In the genomic region with DNA sequence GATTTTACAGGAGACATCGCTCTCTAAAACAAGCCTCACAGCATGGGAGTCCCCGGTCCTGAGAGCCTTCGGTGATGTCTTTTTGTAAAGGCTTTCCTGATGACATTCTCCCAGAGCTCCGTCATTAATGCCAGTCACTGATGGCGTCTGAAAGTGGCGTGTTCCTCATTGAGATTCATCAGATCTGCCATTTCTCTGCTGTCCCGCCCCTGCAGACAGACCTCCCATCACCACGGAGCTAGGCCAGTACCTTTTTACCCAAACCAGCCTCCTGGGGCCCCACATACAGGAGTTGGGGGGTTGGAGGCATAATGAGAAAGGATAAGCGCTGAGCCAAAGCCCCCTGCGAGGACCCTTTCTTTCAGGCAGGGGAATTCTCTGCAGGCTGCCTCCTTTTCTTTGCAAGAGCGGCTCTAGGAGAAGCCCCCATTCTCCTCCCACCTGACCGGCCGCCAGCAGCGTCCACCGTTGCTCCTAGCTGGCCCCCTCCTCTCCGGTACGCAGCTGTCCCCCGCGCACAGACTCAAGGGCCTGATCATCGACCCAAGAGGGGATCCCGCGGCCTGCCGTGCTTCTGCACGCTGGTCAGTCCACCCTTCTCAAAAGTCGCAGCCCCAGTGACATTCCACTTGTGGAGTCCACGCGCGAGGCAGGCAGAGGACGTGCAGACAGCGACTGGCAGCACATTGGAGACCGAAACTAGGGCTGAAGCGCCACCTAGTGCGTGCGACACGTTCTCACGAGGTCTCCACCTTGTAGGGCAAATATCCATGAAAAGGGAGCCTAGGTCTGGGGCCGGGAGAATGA, we compare ENCODE assay signal across 9 mouse cellular contexts. TPM values are rescaled to one million over a fixed set of nuclear protein-coding genes. Genes with fewer than 3 reads are reported as not detected.
A peak's percentile ranks its signal among the peaks of the same experiment; 100 is the strongest.
DNase-seq lines count a peak whose midpoint lies in the region; ATAC-seq and TF ChIP-seq lines count a peak whose summit lies in the region.
"Had no signal": no experiment of that assay in that cellular context is flagged by ENCODE, and none has a peak within 500 bp of the region (broad histone marks: within the 10 kb centered on the region; RNA-seq: fewer than 3 reads in every experiment).

No protein-coding gene starts in this region.

- peak overlapping the region; percentile 79 for H3K4me3 ChIP-seq in E14TG2a.4 (replicated peaks; ENCODE audit: low read length)
- H3K4me3 ChIP-seq in bone marrow macrophage, adult 2 months (ENCODE audit: insufficient read depth, low read length), result peak overlapping the region; percentile 37
- peak overlapping the region; percentile 48 for H3K4me3 ChIP-seq in embryonic facial prominence, embryonic 15.5 days (replicated peaks)
- H3K4me3 ChIP-seq in heart, postnatal 0 days (ENCODE audit: low read depth, low read length), result peak overlapping the region; percentile 38
- H3K4me3 ChIP-seq in lung, adult 2 months (replicated peaks; ENCODE audit: extremely low read depth, low read depth, low read length), result peak overlapping the region; percentile 35
- H3K4me3 ChIP-seq in neural tube, embryonic 15.5 days (replicated peaks), result peak overlapping the region; percentile 43

- peaks cover 17% of the 10 kb centered on the region for H3K36me3 ChIP-seq in E14TG2a.4 (ENCODE audit: insufficient read depth, low read length)
- no peaks in the 10 kb centered on the region for H3K36me3 ChIP-seq in embryonic facial prominence, embryonic 15.5 days
- H3K36me3 ChIP-seq in heart, postnatal 0 days (replicated peaks; ENCODE audit: control insufficient read depth, insufficient read depth, low read length), result no peaks in the 10 kb centered on the region
- H3K36me3 ChIP-seq in neural tube, embryonic 15.5 days, result no peaks in the 10 kb centered on the region

- peak; percentile 29 for TF ChIP-seq CTCF in E14TG2a.4 (conservative IDR thresholded peaks at IDR 0.05; ENCODE audit: low read length)
- peak; percentile 62 for TF ChIP-seq CTCF in bone marrow macrophage, adult 2 months (IDR thresholded peaks at IDR 0.05; ENCODE audit: low read depth, low read length)
- peak; percentile 87 for TF ChIP-seq CTCF in heart, postnatal 0 days (IDR thresholded peaks at IDR 0.05; ENCODE audit: low read depth)
- peak; percentile 89 for TF ChIP-seq CTCF in lung, adult 2 months (IDR thresholded peaks at IDR 0.05; ENCODE audit: insufficient read depth, low read length)

- under 1% methylated on average over 37 of the region's 37 CpGs for WGBS in embryonic facial prominence, embryonic 15.5 days
- WGBS in heart, postnatal 0 days, result under 1% methylated on average over 37 of the region's 37 CpGs
- WGBS in lung, adult 2 months, result 1% methylated on average over 37 of the region's 37 CpGs
- WGBS in neural tube, embryonic 15.5 days, result under 1% methylated on average over 37 of the region's 37 CpGs

- peak; percentile 63 for ATAC-seq in embryonic facial prominence, embryonic 15.5 days (ENCODE audit: insufficient number of reproducible peaks, low FRiP score, low TSS enrichment, low read depth)
- peak; percentile 85 for ATAC-seq in heart, postnatal 0 days (ENCODE audit: insufficient read depth, low read depth)
- ATAC-seq in neural tube, embryonic 15.5 days (ENCODE audit: low FRiP score), result peak; percentile 81

- H3K9me3 ChIP-seq in E14TG2a.4 (ENCODE audit: low read length), result no peaks in the 10 kb centered on the region
- no peaks in the 10 kb centered on the region for H3K9me3 ChIP-seq in embryonic facial prominence, embryonic 15.5 days (replicated peaks)
- H3K9me3 ChIP-seq in heart, postnatal 0 days (replicated peaks; ENCODE audit: control insufficient read depth, low read length), result no peaks in the 10 kb centered on the region
- no peaks in the 10 kb centered on the region for H3K9me3 ChIP-seq in neural tube, embryonic 15.5 days (replicated peaks)

- H3K4me2 ChIP-seq in embryonic facial prominence, embryonic 15.5 days (replicated peaks), result peak overlapping the region; percentile 93
- H3K4me2 ChIP-seq in heart, postnatal 0 days (ENCODE audit: low read depth, low read length), result peak overlapping the region; percentile 62
- peak overlapping the region; percentile 93 for H3K4me2 ChIP-seq in neural tube, embryonic 15.5 days

- H3K4me1 ChIP-seq in E14TG2a.4 (replicated peaks; ENCODE audit: low read depth, low read length), result peaks cover 71% of the 10 kb centered on the region
- H3K4me1 ChIP-seq in bone marrow macrophage, adult 2 months (ENCODE audit: control insufficient read depth, insufficient read depth, low read length), result no peaks in the 10 kb centered on the region; the same call in 1 of the 2 replicates
- H3K4me1 ChIP-seq in embryonic facial prominence, embryonic 15.5 days, result peaks cover 26% of the 10 kb centered on the region
- peaks cover 10% of the 10 kb centered on the region for H3K4me1 ChIP-seq in heart, postnatal 0 days (ENCODE audit: control insufficient read depth, insufficient read depth)
- peaks cover 6% of the 10 kb centered on the region for H3K4me1 ChIP-seq in lung, adult 2 months (ENCODE audit: control insufficient read depth, insufficient read depth, low read length)
- peaks cover 32% of the 10 kb centered on the region for H3K4me1 ChIP-seq in neural tube, embryonic 15.5 days

- no peak for TF ChIP-seq POLR2A in bone marrow macrophage, adult 2 months (IDR thresholded peaks at IDR 0.05; ENCODE audit: borderline replicate concordance, low read depth, low read length)
- no peak for TF ChIP-seq POLR2A in lung, adult 2 months (IDR thresholded peaks at IDR 0.05; ENCODE audit: borderline replicate concordance, extremely low read depth, low read depth, low read length)

- peaks cover 35% of the 10 kb centered on the region for H3K27me3 ChIP-seq in E14TG2a.4 (ENCODE audit: insufficient read depth, low read length)
- H3K27me3 ChIP-seq in embryonic facial prominence, embryonic 15.5 days, result peaks cover 60% of the 10 kb centered on the region
- peaks cover 59% of the 10 kb centered on the region for H3K27me3 ChIP-seq in heart, postnatal 0 days (ENCODE audit: control insufficient read depth, insufficient read depth, low read length)
- H3K27me3 ChIP-seq in neural tube, embryonic 15.5 days (replicated peaks), result peaks cover 42% of the 10 kb centered on the region

- DNase-seq in heart, postnatal 0 days (ENCODE audit: low spot score), result peak; percentile 59
- peak; percentile 67 to 89 for DNase-seq in kidney, postnatal 36 days
- peak; percentile 72 for DNase-seq in lung, adult 2 months
- peak; percentile 17 to 30 for DNase-seq in thymus, adult 18-20 months

- H3K27ac ChIP-seq in bone marrow macrophage, adult 2 months (ENCODE audit: insufficient read depth, low read depth, low read length), result no peak overlapping the region
- H3K27ac ChIP-seq in embryonic facial prominence, embryonic 15.5 days (replicated peaks), result no peak overlapping the region
- H3K27ac ChIP-seq in heart, postnatal 0 days (ENCODE audit: low read depth), result no peak overlapping the region
- peak overlapping the region; percentile 35 for H3K27ac ChIP-seq in neural tube, embryonic 15.5 days (replicated peaks)

- H3K9ac ChIP-seq in embryonic facial prominence, embryonic 15.5 days, result peak overlapping the region; percentile 26; the same call in 1 of the 2 replicates
- H3K9ac ChIP-seq in heart, postnatal 0 days (replicated peaks; ENCODE audit: low read depth, low read length), result no peak overlapping the region
- H3K9ac ChIP-seq in neural tube, embryonic 15.5 days (replicated peaks), result peak overlapping the region; percentile 43

- no peak for TF ChIP-seq EP300 in heart, postnatal 0 days (IDR thresholded peaks at IDR 0.05; ENCODE audit: low read depth)

RNA-seq across cellular contexts. Expression of gene Fgf15, which starts 0.8 kb away (rescaled TPM):
- not detected in 2 replicates for polyA plus RNA-seq in bone marrow macrophage, adult 2 months (2012; ENCODE audit: insufficient read depth, insufficient read length, missing spikeins)
- polyA plus RNA-seq in embryonic facial prominence, embryonic 15.5 days (2015; fragmentation: Nextera tagmentation; extraction: Ambion mirVana), result 1.00 and 1.6 TPM in 2 replicates
- not detected in 2 replicates for total RNA-seq in heart, postnatal 0 days (2014; rRNA removed; ENCODE audit: low replicate concordance)
- polyA plus RNA-seq in heart, postnatal 0 days (2015; fragmentation: Nextera tagmentation; extraction: Ambion mirVana), result not detected in 2 replicates
- not detected in 2 replicates for polyA plus RNA-seq in lung, adult 2 months (2012; rRNA removed)
- 5.4 and 7.8 TPM in 2 replicates for polyA plus RNA-seq in neural tube, embryonic 15.5 days (2015; fragmentation: Nextera tagmentation; extraction: Ambion mirVana)

RNA-seq across cellular contexts. Expression of gene LTO1, which starts 19.4 kb away (rescaled TPM):
- polyA plus RNA-seq in bone marrow macrophage, adult 2 months (2012; ENCODE audit: insufficient read depth, insufficient read length, missing spikeins), result 21.5 and 30.3 TPM in 2 replicates
- 26.6 and 29.5 TPM in 2 replicates for polyA plus RNA-seq in embryonic facial prominence, embryonic 15.5 days (2015; fragmentation: Nextera tagmentation; extraction: Ambion mirVana)
- total RNA-seq in heart, postnatal 0 days (2014; rRNA removed; ENCODE audit: low replicate concordance), result 5.5 and 15.5 TPM in 2 replicates
- polyA plus RNA-seq in heart, postnatal 0 days (2015; fragmentation: Nextera tagmentation; extraction: Ambion mirVana), result 13.6 and 17.6 TPM in 2 replicates
- polyA plus RNA-seq in lung, adult 2 months (2012; rRNA removed), result 13.5 and 17.7 TPM in 2 replicates
- polyA plus RNA-seq in neural tube, embryonic 15.5 days (2015; fragmentation: Nextera tagmentation; extraction: Ambion mirVana), result 32.6 and 32.8 TPM in 2 replicates

RNA-seq across cellular contexts. Expression of gene Ccnd1, which starts 44.2 kb away (rescaled TPM):
- 31.4 and 31.9 TPM in 2 replicates for polyA plus RNA-seq in bone marrow macrophage, adult 2 months (2012; ENCODE audit: insufficient read depth, insufficient read length, missing spikeins)
- 134 and 143 TPM in 2 replicates for polyA plus RNA-seq in embryonic facial prominence, embryonic 15.5 days (2015; fragmentation: Nextera tagmentation; extraction: Ambion mirVana)
- total RNA-seq in heart, postnatal 0 days (2014; rRNA removed; ENCODE audit: low replicate concordance), result 68.2 and 70.0 TPM in 2 replicates
- 58.9 and 61.7 TPM in 2 replicates for polyA plus RNA-seq in heart, postnatal 0 days (2015; fragmentation: Nextera tagmentation; extraction: Ambion mirVana)
- 106 and 138 TPM in 2 replicates for polyA plus RNA-seq in lung, adult 2 months (2012; rRNA removed)
- 19.2 and 27.4 TPM in 2 replicates for polyA plus RNA-seq in neural tube, embryonic 15.5 days (2015; fragmentation: Nextera tagmentation; extraction: Ambion mirVana)

RNA-seq across cellular contexts. Expression of gene Fgf4, which starts 48.3 kb away (rescaled TPM):
- polyA plus RNA-seq in bone marrow macrophage, adult 2 months (2012; ENCODE audit: insufficient read depth, insufficient read length, missing spikeins), result not detected in 2 replicates
- polyA plus RNA-seq in embryonic facial prominence, embryonic 15.5 days (2015; fragmentation: Nextera tagmentation; extraction: Ambion mirVana), result 0.42 and 0.65 TPM in 2 replicates
- total RNA-seq in heart, postnatal 0 days (2014; rRNA removed; ENCODE audit: low replicate concordance), result not detected in 2 replicates
- not detected in 2 replicates for polyA plus RNA-seq in heart, postnatal 0 days (2015; fragmentation: Nextera tagmentation; extraction: Ambion mirVana)
- not detected in 2 replicates for polyA plus RNA-seq in lung, adult 2 months (2012; rRNA removed)
- polyA plus RNA-seq in neural tube, embryonic 15.5 days (2015; fragmentation: Nextera tagmentation; extraction: Ambion mirVana), result not detected in 2 replicates
- polyA plus RNA-seq: gonadal fat pad, adult 2 months had no signal

RNA-seq across cellular contexts. Expression of gene Fgf3, which starts 57.6 kb away (rescaled TPM):
- polyA plus RNA-seq in bone marrow macrophage, adult 2 months (2012; ENCODE audit: insufficient read depth, insufficient read length, missing spikeins), result not detected in 2 replicates
- 0.24 and 1.1 TPM in 2 replicates for polyA plus RNA-seq in embryonic facial prominence, embryonic 15.5 days (2015; fragmentation: Nextera tagmentation; extraction: Ambion mirVana)
- not detected in 2 replicates for total RNA-seq in heart, postnatal 0 days (2014; rRNA removed; ENCODE audit: low replicate concordance)
- polyA plus RNA-seq in heart, postnatal 0 days (2015; fragmentation: Nextera tagmentation; extraction: Ambion mirVana), result not detected in 2 replicates
- polyA plus RNA-seq in lung, adult 2 months (2012; rRNA removed), result not detected in 2 replicates
- 0.28 and 1.2 TPM in 2 replicates for polyA plus RNA-seq in neural tube, embryonic 15.5 days (2015; fragmentation: Nextera tagmentation; extraction: Ambion mirVana)
- polyA plus RNA-seq: gonadal fat pad, adult 2 months had no signal

Comparison
In these comparisons a context has a peak if more than half of its experiments do, and no peak if none do; other contexts are left out.
1. CTCF ChIP-seq: peak in every context shown above with its lines; median percentile 89 in lung, adult 2 months; 87 in heart, postnatal 0 days; 62 in bone marrow macrophage, adult 2 months; 29 in E14TG2a.4.
2. DNase-seq: peak in every context shown above with its lines; median percentile 78 in kidney, postnatal 36 days; 72 in lung, adult 2 months; 59 in heart, postnatal 0 days; 24 in thymus, adult 18-20 months.